Comparison of ENCODE assay signal across 8 mouse cellular contexts in the genomic region with DNA sequence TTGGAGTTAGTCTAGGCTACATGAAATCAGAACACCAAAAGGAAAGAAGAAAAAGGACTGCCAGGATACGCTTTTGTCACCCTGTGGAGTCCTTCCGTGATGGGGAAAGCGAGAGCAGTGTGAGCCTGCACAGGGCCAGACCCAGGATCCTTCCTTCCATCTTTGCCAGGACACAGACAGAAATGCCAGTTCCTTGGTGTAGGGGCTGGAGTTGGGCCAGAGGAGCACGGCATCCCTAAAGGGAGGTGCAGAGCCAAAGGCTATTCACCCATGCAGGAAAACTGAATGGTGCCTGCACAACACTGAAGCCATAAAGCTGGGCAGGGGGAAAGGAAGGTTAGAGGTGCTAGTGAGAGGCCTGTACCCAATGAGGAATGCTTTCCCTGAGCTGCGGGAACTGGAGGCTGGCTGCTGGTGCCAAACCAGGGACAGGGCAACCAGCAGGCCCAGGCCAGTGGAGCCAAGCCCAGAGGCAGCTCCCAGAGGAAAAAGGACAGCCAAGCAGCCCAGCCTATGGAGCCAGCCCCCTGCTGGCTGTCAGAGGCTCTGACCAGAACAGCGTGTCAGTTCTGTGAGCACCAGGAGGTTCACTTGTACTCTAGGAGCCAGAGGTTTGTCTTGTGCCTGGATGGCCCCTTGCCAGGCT. TPM values are rescaled to one million over a fixed set of nuclear protein-coding genes. Genes with fewer than 3 reads are reported as not detected.
DNase-seq lines count a peak whose midpoint lies in the region; ATAC-seq and TF ChIP-seq lines count a peak whose summit lies in the region.

No protein-coding gene starts in this region.

- no peak overlapping the region for H3K4me3 ChIP-seq in embryonic facial prominence, embryonic 10.5 days
- no peak overlapping the region for H3K4me3 ChIP-seq in lung, embryonic 14.5 days (ENCODE audit: low read depth, low read length)

- DNase-seq in 3T3-L1 (ENCODE audit: low read depth, low spot score) (peak; percentile 78), MN1 (ENCODE audit: low spot score) (peak; percentile 62)
- peak; percentile 60 for DNase-seq in embryonic facial prominence, embryonic 10.5 days (ENCODE audit: low spot score)
- peak; percentile 43 to 49 for DNase-seq in heart, adult 9 months (ENCODE audit: low spot score in 2 of 2)
- peak; percentile 74 to 85 for DNase-seq in kidney, adult 8-10 months
- DNase-seq in lung, embryonic 14.5 days, result peak; percentile 77
- DNase-seq in right cerebral cortex, postnatal 10 days (ENCODE audit: low spot score in 2 of 2), result peak; percentile 67 to 69
- no peak for DNase-seq in natural killer cell, adult 2 months (ENCODE audit: low spot score in 2 of 2)

- 64% methylated on average over 6 of the region's 6 CpGs for WGBS in embryonic facial prominence, embryonic 10.5 days
- 61% methylated on average over 6 of the region's 6 CpGs for WGBS in lung, embryonic 14.5 days

- no peaks in the 10 kb centered on the region for H3K9me3 ChIP-seq in embryonic facial prominence, embryonic 10.5 days
- no peaks in the 10 kb centered on the region for H3K9me3 ChIP-seq in lung, embryonic 14.5 days (ENCODE audit: low read depth, low read length)

- no peak overlapping the region for H3K4me2 ChIP-seq in lung, embryonic 14.5 days

- H3K9ac ChIP-seq in lung, embryonic 14.5 days, result no peak overlapping the region

- H3K36me3 ChIP-seq in embryonic facial prominence, embryonic 10.5 days (replicated peaks), result no peaks in the 10 kb centered on the region
- H3K36me3 ChIP-seq in lung, embryonic 14.5 days (ENCODE audit: insufficient read depth), result no peaks in the 10 kb centered on the region

- peak overlapping the region; percentile 26; the same call in 1 of the 2 replicates for H3K27ac ChIP-seq in embryonic facial prominence, embryonic 10.5 days (replicated peaks)
- H3K27ac ChIP-seq in lung, embryonic 14.5 days (ENCODE audit: low read depth), result no peak overlapping the region

- ATAC-seq in lung, embryonic 14.5 days (ENCODE audit: insufficient read depth), result peak; percentile 87

- TF ChIP-seq CTCF in lung, embryonic 14.5 days (IDR thresholded peaks at IDR 0.05; ENCODE audit: low read depth), result peak; percentile 78

- H3K4me1 ChIP-seq in embryonic facial prominence, embryonic 10.5 days, result peaks cover 31% of the 10 kb centered on the region
- H3K4me1 ChIP-seq in lung, embryonic 14.5 days (ENCODE audit: insufficient read depth), result peaks cover 4% of the 10 kb centered on the region

- H3K27me3 ChIP-seq in embryonic facial prominence, embryonic 10.5 days (replicated peaks; ENCODE audit: low read depth, poor library complexity, severe bottlenecking), result no peaks in the 10 kb centered on the region
- H3K27me3 ChIP-seq in lung, embryonic 14.5 days (ENCODE audit: insufficient read depth, low read length), result no peaks in the 10 kb centered on the region

RNA-seq across cellular contexts. Expression of a gene that starts 32.4 kb away (rescaled TPM):
- 72.2 and 74.3 TPM in 2 replicates for polyA plus RNA-seq in embryonic facial prominence, embryonic 10.5 days (2016; fragmentation: Nextera tagmentation; extraction: Ambion mirVana)
- 66.5 and 70.9 TPM in 2 replicates for polyA plus RNA-seq in lung, embryonic 14.5 days (2014; fragmentation: Nextera tagmentation; extraction: Ambion mirVana)

RNA-seq across cellular contexts. Expression of a gene that starts 49.1 kb away (rescaled TPM):
- polyA plus RNA-seq in embryonic facial prominence, embryonic 10.5 days (2016; fragmentation: Nextera tagmentation; extraction: Ambion mirVana), result 26.5 and 30.2 TPM in 2 replicates
- polyA plus RNA-seq in lung, embryonic 14.5 days (2014; fragmentation: Nextera tagmentation; extraction: Ambion mirVana), result 14.8 and 18.1 TPM in 2 replicates

Comparison
In these comparisons a context has a peak if more than half of its experiments do, and no peak if none do; other contexts are left out.
1. DNase-seq: peak in 3T3-L1 (single experiment), MN1 (single experiment), embryonic facial prominence, embryonic 10.5 days (single experiment), heart, adult 9 months (2 of 2), kidney, adult 8-10 months (2 of 2), lung, embryonic 14.5 days (single experiment) and right cerebral cortex, postnatal 10 days (2 of 2); none in natural killer cell, adult 2 months (0 of 2).